Mouse (Mus musculus) embryonic fibroblast, embryonic 13.5 days (primary cell): ENCODE measurements around the gene Tax1bp1.

Experiments used
- CTCF ChIP-seq: IDR thresholded peaks from 2 replicates; pipeline ENCODE4 v1.5.1; 2011; ENCODE audit warnings: mild to moderate bottlenecking, control low read depth, low read length, moderate library complexity, borderline replicate concordance; ENCODE audit not compliant: insufficient read depth
- POLR2A ChIP-seq: IDR thresholded peaks from 2 replicates; pipeline ENCODE4 v1.6.1; 2011; ENCODE audit warnings: low read depth, mild to moderate bottlenecking, control low read depth, low read length, moderate library complexity

DNA sequence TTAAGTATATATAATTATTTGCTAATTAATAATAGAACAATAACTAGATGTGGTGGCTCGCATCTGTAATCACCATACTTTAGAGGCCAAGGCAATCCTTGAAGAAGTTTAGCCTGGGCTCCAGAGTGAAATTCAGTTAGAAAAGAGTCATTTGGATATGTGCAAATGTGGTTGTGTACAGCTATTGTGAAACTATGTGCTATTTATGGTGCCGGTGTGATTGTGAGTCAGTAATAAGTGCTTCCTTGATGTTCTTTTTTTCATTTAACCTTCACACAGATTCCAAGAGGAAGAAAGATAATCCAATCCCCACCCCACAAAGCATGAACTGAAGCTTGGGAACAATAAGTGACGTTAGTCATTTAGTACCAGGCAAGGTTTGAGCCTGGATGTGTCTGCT, 30.9 kb upstream of the Tax1bp1 start:
- TF ChIP-seq CTCF = no peak
- no peak for TF ChIP-seq POLR2A
